Mouse (Mus musculus): Measurements from ENCODE around the gene Gm4070. TPM values are rescaled to one million over a fixed set of nuclear protein-coding genes. Genes with fewer than 3 reads are reported as not detected.
"Not testable (repeated sequence)": the region's sequence is repeated elsewhere in the genome, so short reads cannot be mapped to it uniquely, and the experiment has no call there.

Gene Gm4070
- 0.19 TPM in 1 of 2 replicates, not detected in the other for polyA plus RNA-seq (2015; fragmentation: Nextera tagmentation; extraction: Ambion mirVana)

DNA sequence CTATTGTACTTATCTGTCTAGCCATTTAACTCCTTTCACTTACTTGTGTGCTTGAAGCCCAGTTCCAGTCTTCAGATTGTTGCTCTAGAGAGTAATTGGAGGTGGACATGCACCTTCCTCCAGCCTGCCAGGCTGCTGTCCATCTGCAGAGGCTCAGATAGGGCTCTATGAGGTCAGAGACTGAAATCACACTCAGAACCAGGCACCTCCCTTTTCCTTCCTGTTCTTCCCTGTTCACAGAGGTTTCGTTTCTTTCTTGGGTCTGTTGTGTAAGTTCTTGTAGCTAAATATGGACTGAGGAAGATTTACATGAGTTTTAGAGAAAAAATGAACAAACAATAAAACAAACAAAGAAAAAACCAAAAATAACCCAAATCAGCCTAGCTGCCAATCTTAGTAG is at the start of gene Gm4070:
Gm4070 (minus strand) TSS at position 156 of the 400 bp plus-strand sequence.
- H3K27me3 ChIP-seq (replicated peaks; ENCODE audit: control insufficient read depth, insufficient read depth, low read length); H3K4me3 ChIP-seq (ENCODE audit: low read length); H3K9ac ChIP-seq (ENCODE audit: low read depth, low read length); H3K36me3 ChIP-seq (ENCODE audit: control insufficient read depth, insufficient read depth, low read length); H3K4me1 ChIP-seq (ENCODE audit: control insufficient read depth, insufficient read depth, low read depth, low read length); H3K4me2 ChIP-seq (ENCODE audit: low read length); H3K27ac ChIP-seq (ENCODE audit: low read depth, low read length); ATAC-seq; H3K9me3 ChIP-seq (ENCODE audit: control insufficient read depth, low read length): not testable (repeated sequence)
- 64% methylated on average over 1 of the region's 1 CpGs for WGBS

GRCm38 (mm10) chr7:105954540-105954939 is 773 bp upstream of the Gm4070 start:
- not testable (repeated sequence) for H3K4me3 ChIP-seq (ENCODE audit: low read length); H3K4me2 ChIP-seq (ENCODE audit: low read length); H3K36me3 ChIP-seq (ENCODE audit: control insufficient read depth, insufficient read depth, low read length); H3K27me3 ChIP-seq (replicated peaks; ENCODE audit: control insufficient read depth, insufficient read depth, low read length); H3K27ac ChIP-seq (ENCODE audit: low read depth, low read length); ATAC-seq; H3K9ac ChIP-seq (ENCODE audit: low read depth, low read length); H3K4me1 ChIP-seq (ENCODE audit: control insufficient read depth, insufficient read depth, low read depth, low read length); H3K9me3 ChIP-seq (ENCODE audit: control insufficient read depth, low read length)

DNA sequence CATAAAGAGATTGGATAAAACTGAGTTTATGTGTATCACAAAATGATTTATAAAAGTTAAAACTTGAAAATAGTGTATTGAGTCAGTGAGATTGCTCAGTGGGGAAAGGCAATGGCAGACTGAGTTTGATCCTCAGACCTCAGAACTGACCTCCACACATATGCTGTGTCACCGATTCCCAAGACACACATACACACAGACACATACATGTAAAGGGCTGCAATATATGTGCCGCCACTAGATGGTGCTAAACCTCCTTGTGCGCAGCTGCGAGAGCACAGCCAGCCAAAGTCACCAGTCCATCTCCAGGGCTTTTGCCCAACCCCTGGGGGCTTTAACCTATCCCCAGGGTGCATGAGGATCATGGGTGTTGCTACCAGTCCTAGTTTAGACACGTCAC is 1.4 kb downstream of the Gm4070 start:
- WGBS: no CpG with 5 or more reads among the region's 5 CpGs
- ATAC-seq: 0 out of 2 replicates have a peak, but pooled peaks have one; percentile 48

DNA sequence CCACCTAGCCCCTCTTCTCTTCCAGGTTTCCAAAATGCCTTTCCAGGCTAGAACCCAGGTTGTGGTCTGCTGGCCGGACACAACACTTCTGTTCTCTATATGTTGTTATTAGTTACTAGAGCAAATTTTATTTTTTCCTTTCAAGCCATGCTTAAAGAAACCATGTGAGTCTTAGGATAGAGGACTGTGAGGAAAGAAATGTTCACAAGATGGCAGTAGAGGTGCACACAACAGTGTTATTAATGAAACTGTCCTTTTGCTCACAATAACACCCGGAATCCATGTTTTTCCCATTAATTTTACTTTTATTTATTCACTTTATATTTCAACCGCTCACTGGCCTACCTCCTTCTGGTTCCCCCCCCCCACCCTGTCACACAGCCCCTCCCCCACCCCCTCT is 8.5 kb downstream of the Gm4070 start:
- 100% methylated on average over 1 of the region's 3 CpGs for WGBS
- H3K9ac ChIP-seq (ENCODE audit: low read depth, low read length); ATAC-seq; H3K4me1 ChIP-seq (ENCODE audit: control insufficient read depth, insufficient read depth, low read depth, low read length); H3K27me3 ChIP-seq (replicated peaks; ENCODE audit: control insufficient read depth, insufficient read depth, low read length); H3K4me3 ChIP-seq (ENCODE audit: low read length); H3K9me3 ChIP-seq (ENCODE audit: control insufficient read depth, low read length); H3K4me2 ChIP-seq (ENCODE audit: low read length); H3K36me3 ChIP-seq (ENCODE audit: control insufficient read depth, insufficient read depth, low read length); H3K27ac ChIP-seq (ENCODE audit: low read depth, low read length): not testable (repeated sequence)

More for the DNA sequence above, 1.4 kb downstream of the Gm4070 start:
- H3K9ac ChIP-seq (ENCODE audit: low read depth, low read length); H3K4me2 ChIP-seq (ENCODE audit: low read length); H3K9me3 ChIP-seq (ENCODE audit: control insufficient read depth, low read length); H3K27ac ChIP-seq (ENCODE audit: low read depth, low read length); H3K4me1 ChIP-seq (ENCODE audit: control insufficient read depth, insufficient read depth, low read depth, low read length); H3K36me3 ChIP-seq (ENCODE audit: control insufficient read depth, insufficient read depth, low read length); H3K4me3 ChIP-seq (ENCODE audit: low read length); H3K27me3 ChIP-seq (replicated peaks; ENCODE audit: control insufficient read depth, insufficient read depth, low read length): not testable (repeated sequence)

DNA sequence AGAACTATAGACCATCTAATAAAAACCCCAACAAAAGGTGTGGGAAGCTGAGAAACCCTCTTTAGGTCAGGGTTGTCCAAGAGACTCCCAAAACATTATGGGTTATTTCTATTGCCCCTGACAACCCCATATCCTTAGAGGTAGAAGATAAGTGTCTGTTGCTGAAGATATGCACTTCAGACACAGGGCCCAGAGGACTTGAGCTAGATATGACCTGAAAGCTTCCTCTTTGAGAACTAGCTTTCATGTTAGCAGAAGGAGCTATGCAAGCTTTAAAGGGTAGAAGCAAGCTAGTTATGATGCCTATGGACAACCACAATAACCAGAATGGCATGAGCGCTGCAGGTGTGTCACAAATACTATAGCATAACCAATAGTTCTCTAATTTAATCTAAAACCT is 21.6 kb downstream of the Gm4070 start:
- H3K36me3 ChIP-seq (ENCODE audit: control insufficient read depth, insufficient read depth, low read length); H3K4me3 ChIP-seq (ENCODE audit: low read length): not testable (repeated sequence)
- WGBS: no CpG with 5 or more reads among the region's 1 CpGs

GRCm38 (mm10) chr7:105883588-105884336 is 70.0 kb downstream of the Gm4070 start:
- not testable (repeated sequence) for H3K9ac ChIP-seq (ENCODE audit: low read depth, low read length); H3K4me3 ChIP-seq (ENCODE audit: low read length); H3K27me3 ChIP-seq (replicated peaks; ENCODE audit: control insufficient read depth, insufficient read depth, low read length); H3K4me1 ChIP-seq (ENCODE audit: control insufficient read depth, insufficient read depth, low read depth, low read length); H3K4me2 ChIP-seq (ENCODE audit: low read length); H3K9me3 ChIP-seq (ENCODE audit: control insufficient read depth, low read length); H3K27ac ChIP-seq (ENCODE audit: low read depth, low read length); H3K36me3 ChIP-seq (ENCODE audit: control insufficient read depth, insufficient read depth, low read length)
- ATAC-seq: peak; percentile 81; the same call in 1 of the 2 replicates
- no CpG with 5 or more reads among the region's 2 CpGs for WGBS

More for the DNA sequence above, 21.6 kb downstream of the Gm4070 start:
- not testable (repeated sequence) for H3K9ac ChIP-seq (ENCODE audit: low read depth, low read length); ATAC-seq; H3K9me3 ChIP-seq (ENCODE audit: control insufficient read depth, low read length); H3K4me1 ChIP-seq (ENCODE audit: control insufficient read depth, insufficient read depth, low read depth, low read length); H3K27me3 ChIP-seq (replicated peaks; ENCODE audit: control insufficient read depth, insufficient read depth, low read length); H3K4me2 ChIP-seq (ENCODE audit: low read length); H3K27ac ChIP-seq (ENCODE audit: low read depth, low read length)

- H3K36me3 ChIP-seq (ENCODE audit: control insufficient read depth, insufficient read depth, low read length); H3K27ac ChIP-seq (ENCODE audit: low read depth, low read length); ATAC-seq; H3K4me1 ChIP-seq (ENCODE audit: control insufficient read depth, insufficient read depth, low read depth, low read length); H3K27me3 ChIP-seq (replicated peaks; ENCODE audit: control insufficient read depth, insufficient read depth, low read length); H3K9ac ChIP-seq (ENCODE audit: low read depth, low read length); H3K9me3 ChIP-seq (ENCODE audit: control insufficient read depth, low read length); H3K4me3 ChIP-seq (ENCODE audit: low read length); H3K4me2 ChIP-seq (ENCODE audit: low read length): not testable (repeated sequence)
- WGBS: 97% methylated on average over 1 of the region's 2 CpGs
Measured at GRCm38 (mm10) chr7:105879717-105880484, 73.9 kb downstream of the Gm4070 start.

DNA sequence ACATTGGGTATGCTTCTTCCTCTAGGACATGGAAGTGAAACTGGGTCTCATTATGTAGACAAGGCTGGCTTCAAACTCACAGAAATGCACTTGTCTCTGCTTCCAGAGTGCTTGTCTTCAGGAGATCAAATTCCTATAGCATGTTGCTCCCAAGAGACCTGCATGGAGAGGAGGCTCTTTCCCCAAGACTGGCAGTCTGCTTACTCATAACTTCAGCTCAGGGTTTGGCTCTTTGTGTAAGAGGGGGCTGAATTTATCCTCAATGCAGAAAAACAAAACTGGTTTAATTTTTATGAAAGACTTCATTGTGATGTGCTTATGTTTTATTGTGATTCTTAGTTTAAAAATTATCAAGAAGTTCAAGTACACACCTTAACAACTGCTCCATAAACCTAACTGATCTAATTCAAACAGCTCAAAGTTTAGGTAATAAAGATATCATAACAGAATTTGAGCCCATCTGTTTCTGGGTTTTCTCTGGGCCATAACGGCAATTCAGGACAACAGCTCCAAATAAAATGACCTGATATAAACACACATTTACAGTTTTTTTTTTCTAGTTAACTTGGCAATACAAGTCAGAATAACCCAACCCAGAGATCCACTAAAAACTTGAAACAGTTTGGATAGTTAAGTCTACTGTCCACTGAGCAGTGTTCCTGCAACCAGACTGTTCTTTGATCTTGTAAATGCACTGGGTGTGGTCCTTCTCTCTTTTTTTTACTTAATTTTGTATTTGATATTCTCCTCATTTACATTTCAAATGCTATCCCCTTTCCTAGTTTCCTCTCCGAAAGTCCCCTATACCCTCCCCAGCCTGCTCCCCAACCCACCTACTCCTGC is 97.8 kb downstream of the Gm4070 start:
- not testable (repeated sequence) for H3K36me3 ChIP-seq (ENCODE audit: control insufficient read depth, insufficient read depth, low read length); H3K4me3 ChIP-seq (ENCODE audit: low read length); H3K4me2 ChIP-seq (ENCODE audit: low read length); H3K9ac ChIP-seq (ENCODE audit: low read depth, low read length); ATAC-seq; H3K27ac ChIP-seq (ENCODE audit: low read depth, low read length); H3K9me3 ChIP-seq (ENCODE audit: control insufficient read depth, low read length); H3K27me3 ChIP-seq (replicated peaks; ENCODE audit: control insufficient read depth, insufficient read depth, low read length); H3K4me1 ChIP-seq (ENCODE audit: control insufficient read depth, insufficient read depth, low read depth, low read length)
- no CpG with 5 or more reads among the region's 2 CpGs for WGBS

Data from hindbrain, embryonic 16.5 days (tissue).